Mouse (Mus musculus) C2C12 (cell line): ENCODE measurements around the gene S100pbp.

Experiments used
- CEBPB ChIP-seq: IDR thresholded peaks from one replicate; pipeline ENCODE4 v1.6.1; 2011; ENCODE audit warnings: low read depth, mild to moderate bottlenecking, control low read depth, moderate library complexity
- CTCF ChIP-seq: IDR thresholded peaks from one replicate; pipeline ENCODE4 v1.5.1; 2011; ENCODE audit not compliant: control insufficient read depth, insufficient read depth, insufficient read length
- USF1 ChIP-seq: IDR thresholded peaks from one replicate; pipeline ENCODE4 v1.6.1; 2011; ENCODE audit warnings: low read depth, mild to moderate bottlenecking, control low read depth, moderate library complexity

DNA sequence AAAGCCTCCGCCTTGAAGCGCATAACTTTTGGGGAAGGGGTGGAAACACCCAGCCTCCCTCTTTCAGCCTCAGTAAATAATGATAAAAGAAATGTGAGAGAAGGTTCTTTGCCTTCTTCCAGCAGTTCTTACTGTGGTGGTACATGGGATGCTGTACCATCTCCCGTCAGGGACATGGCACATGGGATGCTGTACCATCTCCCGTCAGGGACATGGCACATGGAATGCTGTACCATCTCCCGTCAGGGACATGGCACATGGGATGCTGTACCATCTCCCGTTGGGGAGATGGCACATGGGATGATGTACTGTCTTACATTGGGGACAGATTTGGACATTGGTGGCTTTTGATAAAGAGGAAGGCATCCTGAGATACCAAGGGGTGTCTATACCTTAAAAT is 8.0 kb upstream of the S100pbp start:
- TF ChIP-seq CTCF = no peak
- no peak for TF ChIP-seq USF1
- TF ChIP-seq CEBPB = no peak
